Mouse (Mus musculus): Measurements from ENCODE around the gene Acot1. TPM values are rescaled to one million over a fixed set of nuclear protein-coding genes. Genes with fewer than 3 reads are reported as not detected.

Acot1 gene
- polyA plus RNA-seq (2015; fragmentation: Nextera tagmentation; extraction: Ambion mirVana): 38.2 and 41.2 TPM in 2 replicates

DNA sequence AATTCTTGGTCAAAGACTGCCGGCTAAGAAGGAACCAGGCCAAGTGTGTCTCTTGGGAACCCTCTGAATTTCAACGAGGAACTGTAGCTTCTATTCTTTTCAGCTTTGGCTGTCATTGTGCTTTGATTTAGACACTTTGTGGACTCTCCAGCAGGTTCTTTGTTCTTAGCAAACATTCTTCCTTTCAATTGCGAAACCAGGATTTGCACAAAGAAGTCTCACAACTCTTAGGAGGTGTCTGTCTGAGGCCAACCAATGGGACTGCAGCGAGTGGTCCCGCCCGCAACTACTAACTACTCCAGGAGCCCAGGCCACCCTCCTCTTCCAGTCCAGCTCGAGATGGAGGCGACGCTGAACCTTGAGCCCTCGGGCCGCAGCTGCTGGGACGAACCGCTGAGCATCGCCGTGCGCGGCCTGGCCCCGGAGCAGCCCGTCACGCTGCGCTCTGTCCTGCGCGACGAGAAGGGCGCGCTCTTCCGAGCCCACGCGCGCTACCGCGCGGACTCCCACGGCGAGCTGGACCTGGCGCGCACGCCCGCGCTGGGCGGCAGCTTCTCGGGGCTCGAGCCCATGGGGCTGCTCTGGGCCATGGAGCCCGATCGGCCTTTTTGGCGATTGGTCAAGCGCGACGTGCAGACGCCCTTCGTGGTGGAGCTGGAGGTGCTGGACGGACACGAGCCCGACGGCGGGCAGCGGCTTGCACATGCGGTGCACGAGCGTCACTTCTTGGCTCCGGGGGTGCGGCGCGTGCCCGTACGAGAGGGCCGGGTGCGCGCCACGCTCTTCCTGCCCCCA lies at the start of gene Acot1:
Acot1 (plus strand) TSS at position 320 of the 795 bp plus-strand sequence.

GRCm38 (mm10) chr12:83984752-83985151 lies 24.5 kb upstream of the Acot1 start, which contains the start of gene Heatr4:
TSS of gene Heatr4 (minus strand) at chr12:83984852.

GRCm38 (mm10) chr12:83987583-83988441 lies 21.5 kb upstream of the Acot1 start, which contains the start of gene Acot2:
TSS of gene Acot2 (plus strand) at chr12:83987861.

GRCm38 (mm10) chr12:84038241-84038640 lies 29.0 kb downstream of the Acot1 start, which contains the start of gene Acot4:
TSS of gene Acot4 (plus strand) at chr12:84038379.

DNA sequence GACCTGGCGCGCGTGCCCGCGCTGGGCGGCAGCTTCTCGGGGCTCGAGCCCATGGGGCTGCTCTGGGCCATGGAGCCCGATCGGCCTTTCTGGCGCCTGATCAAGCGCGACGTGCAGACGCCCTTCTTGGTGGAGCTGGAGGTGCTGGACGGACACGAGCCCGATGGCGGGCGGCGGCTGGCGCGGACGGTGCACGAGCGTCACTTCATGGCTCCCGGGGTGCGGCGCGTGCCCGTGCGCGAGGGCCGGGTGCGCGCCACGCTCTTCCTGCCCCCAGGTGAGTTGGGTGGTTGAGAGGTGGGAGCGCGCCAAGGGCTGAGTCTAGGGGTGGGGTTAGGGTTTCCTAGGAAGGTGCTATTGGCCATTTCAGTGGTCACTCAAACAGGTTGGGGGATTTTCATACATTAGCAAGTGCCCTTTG lies 29.4 kb downstream of the Acot1 start, which contains the start of gene Gm49366:
Gm49366 (plus strand) TSS at position 245 of the 421 bp plus-strand sequence.

GRCm38 (mm10) chr12:84051937-84052474 lies 42.7 kb downstream of the Acot1 start, which contains the start of gene Acot3:
TSS of gene Acot3 (plus strand) at chr12:84052144.

Other genes with a start within 250 kb of the Acot1 start
- gene Papln, start 245.9 kb upstream of the Acot1 start, polyA plus RNA-seq (2015; fragmentation: Nextera tagmentation; extraction: Ambion mirVana): 0.24 and 0.71 TPM in 2 replicates
- 13.6 and 14.2 TPM in 2 replicates for gene Numb, start 87.6 kb upstream of the Acot1 start, polyA plus RNA-seq (2015; fragmentation: Nextera tagmentation; extraction: Ambion mirVana)
- gene Riox1, start 58.9 kb upstream of the Acot1 start, polyA plus RNA-seq (2015; fragmentation: Nextera tagmentation; extraction: Ambion mirVana): 3.3 and 4.5 TPM in 2 replicates
- not detected in 2 replicates for gene Heatr4, start 24.6 kb upstream of the Acot1 start, polyA plus RNA-seq (2015; fragmentation: Nextera tagmentation; extraction: Ambion mirVana)
- 70.7 and 99.4 TPM in 2 replicates for gene Acot2, start 21.6 kb upstream of the Acot1 start, polyA plus RNA-seq (2015; fragmentation: Nextera tagmentation; extraction: Ambion mirVana)
- 0.67 and 2.2 TPM in 2 replicates for gene Acot4, start 28.9 kb downstream of the Acot1 start, polyA plus RNA-seq (2015; fragmentation: Nextera tagmentation; extraction: Ambion mirVana)
- not detected in 2 replicates for gene Gm49366, start 29.4 kb downstream of the Acot1 start, polyA plus RNA-seq (2015; fragmentation: Nextera tagmentation; extraction: Ambion mirVana)
- 0.14 and 0.78 TPM in 2 replicates for gene Acot3, start 42.7 kb downstream of the Acot1 start, polyA plus RNA-seq (2015; fragmentation: Nextera tagmentation; extraction: Ambion mirVana)
- 0.14 and 1.3 TPM in 2 replicates for gene Acot5, start 59.8 kb downstream of the Acot1 start, polyA plus RNA-seq (2015; fragmentation: Nextera tagmentation; extraction: Ambion mirVana)
- 1.7 and 1.9 TPM in 2 replicates for gene Acot6, start 91.2 kb downstream of the Acot1 start, polyA plus RNA-seq (2015; fragmentation: Nextera tagmentation; extraction: Ambion mirVana)
- gene Dnal1, start 104.9 kb downstream of the Acot1 start, polyA plus RNA-seq (2015; fragmentation: Nextera tagmentation; extraction: Ambion mirVana): 2.4 and 3.0 TPM in 2 replicates
- gene Pnma1, start 139.0 kb downstream of the Acot1 start, polyA plus RNA-seq (2015; fragmentation: Nextera tagmentation; extraction: Ambion mirVana): 0.23 and 0.26 TPM in 2 replicates
- 4.9 and 5.7 TPM in 2 replicates for gene Elmsan1, start 209.4 kb downstream of the Acot1 start, polyA plus RNA-seq (2015; fragmentation: Nextera tagmentation; extraction: Ambion mirVana)